Comparison of ENCODE assay signal across 14 mouse cellular contexts in the genomic region with DNA sequence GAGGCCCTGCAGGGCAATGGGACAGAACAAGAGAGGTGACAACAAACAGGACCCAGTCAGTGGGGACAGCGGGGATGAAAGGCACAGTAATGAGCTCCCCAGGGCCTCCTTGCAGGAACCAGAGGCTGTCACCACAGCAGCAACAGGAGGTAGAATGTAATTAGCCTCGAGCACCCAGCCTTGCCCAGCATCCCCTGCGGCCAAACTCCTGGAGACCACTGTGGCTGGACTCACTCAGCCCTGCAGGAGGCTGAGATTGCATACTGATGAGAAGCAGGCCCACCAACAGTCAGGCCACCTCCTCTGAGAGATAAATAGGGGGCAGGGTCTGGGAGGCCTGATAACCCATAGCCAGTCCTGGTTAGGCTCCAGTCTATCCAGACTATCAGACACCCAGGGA. TPM values are rescaled to one million over a fixed set of nuclear protein-coding genes. Genes with fewer than 3 reads are reported as not detected.
DNase-seq lines count a peak whose midpoint lies in the region; ATAC-seq and TF ChIP-seq lines count a peak whose summit lies in the region.
"Had no signal": no experiment of that assay in that cellular context is flagged by ENCODE, and none has a peak within 500 bp of the region (broad histone marks: within the 10 kb centered on the region; RNA-seq: fewer than 3 reads in every experiment).

No protein-coding gene starts in this region.

- in situ Hi-C loops in Patski (cut with MboI; ENCODE audit: low pct_unique_long_range_greater_than_20kb), result loop anchor here (5.0 kb wide), 1 partner anchor 42 kb away; no protein-coding TSS in a partner anchor

- 0 out of 2 replicates have a peak, but pooled peaks have one; percentile 13 for ATAC-seq in hindbrain, embryonic 11.5 days (ENCODE audit: low FRiP score)
- ATAC-seq in hindbrain, postnatal 0 days, result no peak
- peak; percentile 6 for ATAC-seq in Patski
- peak; percentile 12; the same call in 1 of the 2 replicates for ATAC-seq in liver, embryonic 13.5 days (ENCODE audit: low read depth)

- H3K4me2 ChIP-seq in hindbrain, embryonic 11.5 days (replicated peaks; ENCODE audit: low read depth, low read length), result no peak overlapping the region
- no peak overlapping the region for H3K4me2 ChIP-seq in hindbrain, postnatal 0 days (ENCODE audit: low read depth, low read length)
- H3K4me2 ChIP-seq in liver, embryonic 13.5 days, result no peak overlapping the region

- no peaks in the 10 kb centered on the region; the same call in 1 of the 2 replicates for H3K4me1 ChIP-seq in hindbrain, embryonic 11.5 days (replicated peaks; ENCODE audit: control insufficient read depth, insufficient read depth, low read length)
- H3K4me1 ChIP-seq in hindbrain, postnatal 0 days (ENCODE audit: insufficient read depth, low read length), result 0 out of 2 replicates have a peak, but pooled peaks cover 5% of the 10 kb centered on the region
- H3K4me1 ChIP-seq in liver, embryonic 13.5 days (replicated peaks), result peaks cover 61% of the 10 kb centered on the region
- H3K4me1 ChIP-seq in lung, adult 2 months (ENCODE audit: control insufficient read depth, insufficient read depth, low read length), result no peaks in the 10 kb centered on the region

- H3K9ac ChIP-seq in hindbrain, embryonic 11.5 days (ENCODE audit: low read depth, low read length), result no peak overlapping the region
- no peak overlapping the region for H3K9ac ChIP-seq in hindbrain, postnatal 0 days (replicated peaks; ENCODE audit: low read length)
- no peak overlapping the region for H3K9ac ChIP-seq in liver, embryonic 13.5 days
- H3K9ac ChIP-seq: liver, embryonic 14.5 days had no signal

- POLR2A ChIA-PET in Patski (lab: Charles Lee), result no interaction called here

- H3K36me3 ChIP-seq in hindbrain, embryonic 11.5 days (ENCODE audit: control insufficient read depth, insufficient read depth, low read length), result no peaks in the 10 kb centered on the region
- no peaks in the 10 kb centered on the region for H3K36me3 ChIP-seq in hindbrain, postnatal 0 days (ENCODE audit: insufficient read depth, low read length)
- H3K36me3 ChIP-seq in liver, embryonic 13.5 days, result peaks cover 59% of the 10 kb centered on the region

- no peak overlapping the region for H3K4me3 ChIP-seq in hindbrain, embryonic 11.5 days (ENCODE audit: low read depth, low read length)
- no peak overlapping the region for H3K4me3 ChIP-seq in hindbrain, postnatal 0 days (ENCODE audit: low read length)
- H3K4me3 ChIP-seq in liver, embryonic 13.5 days (replicated peaks), result no peak overlapping the region
- H3K4me3 ChIP-seq in lung, adult 2 months (replicated peaks; ENCODE audit: extremely low read depth, low read depth, low read length), result no peak overlapping the region

- no peak for TF ChIP-seq CTCF in hindbrain, postnatal 0 days (IDR thresholded peaks at IDR 0.05; ENCODE audit: low read depth)
- TF ChIP-seq CTCF in Patski (IDR thresholded peaks at IDR 0.05), result no peak
- no peak for TF ChIP-seq CTCF in lung, adult 2 months (IDR thresholded peaks at IDR 0.05; ENCODE audit: insufficient read depth, low read length)

- H3K27me3 ChIP-seq in hindbrain, embryonic 11.5 days (ENCODE audit: control insufficient read depth, insufficient read depth, low read length), result no peaks in the 10 kb centered on the region
- H3K27me3 ChIP-seq in hindbrain, postnatal 0 days (ENCODE audit: insufficient read depth, low read length), result no peaks in the 10 kb centered on the region
- H3K27me3 ChIP-seq in Patski, result no peaks in the 10 kb centered on the region
- no peaks in the 10 kb centered on the region for H3K27me3 ChIP-seq in liver, embryonic 13.5 days

- no peak for TF ChIP-seq POLR2A in lung, adult 2 months (IDR thresholded peaks at IDR 0.05; ENCODE audit: borderline replicate concordance, extremely low read depth, low read depth, low read length)

- H3K27ac ChIP-seq in hindbrain, embryonic 11.5 days (ENCODE audit: low read depth, low read length), result no peak overlapping the region
- no peak overlapping the region for H3K27ac ChIP-seq in hindbrain, postnatal 0 days
- no peak overlapping the region for H3K27ac ChIP-seq in liver, embryonic 13.5 days
- H3K27ac ChIP-seq: liver, embryonic 14.5 days; macrophage had no signal

- WGBS in hindbrain, embryonic 11.5 days, result 25% methylated on average over 3 of the region's 3 CpGs
- 29% methylated on average over 3 of the region's 3 CpGs for WGBS in hindbrain, postnatal 0 days
- WGBS in liver, embryonic 13.5 days (ENCODE audit: insufficient replicate concordance), result 44% methylated on average over 3 of the region's 3 CpGs
- WGBS in lung, adult 2 months, result 74% methylated on average over 3 of the region's 3 CpGs

- CTCF ChIA-PET in Patski (lab: Charles Lee), result interaction anchor here (1.1 to 11.3 kb wide), 3 partner anchors 9 to 64 kb away, joined by 3 to 110 read pairs (median 4); no protein-coding TSS in a partner anchor

- H3K9me3 ChIP-seq in hindbrain, embryonic 11.5 days (ENCODE audit: control insufficient read depth, low read length), result no peaks in the 10 kb centered on the region
- H3K9me3 ChIP-seq in hindbrain, postnatal 0 days (ENCODE audit: low read length), result no peaks in the 10 kb centered on the region
- H3K9me3 ChIP-seq in liver, embryonic 13.5 days (replicated peaks), result no peaks in the 10 kb centered on the region

- peak; percentile 37 for DNase-seq in embryo, embryonic 11 days
- DNase-seq in embryo, embryonic 9.5 days (ENCODE audit: extremely low spot score), result no peak
- DNase-seq in hindbrain, embryonic 11.5 days (ENCODE audit: low spot score), result no peak
- DNase-seq in hindbrain, postnatal 0 days (ENCODE audit: low spot score), result no peak
- no peak for DNase-seq in Patski (ENCODE audit: low read depth, low spot score)
- no peak for DNase-seq in liver, embryonic 13.5 days
- DNase-seq in left cerebral cortex, postnatal 10 days (ENCODE audit: extremely low spot score in 1 of 2, low spot score in 2 of 2), result no peak
- no peak for DNase-seq in lung, adult 2 months
- DNase-seq: cerebellum, adult 2 months had no signal

- intact Hi-C loops in left cerebral cortex, postnatal 10 days (cut with DNase I), result loop anchor here (10.0 kb wide), 1 partner anchor 285 kb away; no protein-coding TSS in a partner anchor

RNA-seq across cellular contexts. Expression of gene Omp, which starts 4.5 kb away (rescaled TPM):
- 0.24 and 0.25 TPM in 2 replicates for polyA plus RNA-seq in hindbrain, embryonic 11.5 days (2014; fragmentation: Nextera tagmentation; extraction: Ambion mirVana)
- 0.07 and 0.47 TPM in 2 replicates for total RNA-seq in hindbrain, postnatal 0 days (2014; rRNA removed)
- 0.48 and 0.49 TPM in 2 replicates for polyA plus RNA-seq in hindbrain, postnatal 0 days (2015; fragmentation: Nextera tagmentation; extraction: Ambion mirVana)
- polyA plus RNA-seq in Patski (2021), result 0.62 TPM
- 0.50 and 0.76 TPM in 2 replicates for polyA plus RNA-seq in liver, embryonic 13.5 days (2015; fragmentation: Nextera tagmentation; extraction: Ambion mirVana)
- 1 to 10 TPM in 1 of 2 experiments, under 1 TPM in 1; 0.56 to 1.2 TPM for total RNA-seq in left cerebral cortex, postnatal 10 days (2021)
- polyA plus RNA-seq in lung, adult 2 months (2012; rRNA removed), result 0.26 and 0.32 TPM in 2 replicates
- polyA plus RNA-seq: macrophage had no signal

RNA-seq across cellular contexts. Expression of gene Capn5, which starts 28.3 kb away (rescaled TPM):
- 4.8 and 5.3 TPM in 2 replicates for polyA plus RNA-seq in hindbrain, embryonic 11.5 days (2014; fragmentation: Nextera tagmentation; extraction: Ambion mirVana)
- total RNA-seq in hindbrain, postnatal 0 days (2014; rRNA removed), result 48.5 and 59.0 TPM in 2 replicates
- 20.2 and 23.0 TPM in 2 replicates for polyA plus RNA-seq in hindbrain, postnatal 0 days (2015; fragmentation: Nextera tagmentation; extraction: Ambion mirVana)
- 69.8 TPM for polyA plus RNA-seq in Patski (2021)
- 13.2 and 16.8 TPM in 2 replicates for polyA plus RNA-seq in liver, embryonic 13.5 days (2015; fragmentation: Nextera tagmentation; extraction: Ambion mirVana)
- 10 to 100 TPM; 46.4 to 46.6 TPM for total RNA-seq in left cerebral cortex, postnatal 10 days (2021)
- polyA plus RNA-seq in lung, adult 2 months (2012; rRNA removed), result 19.0 and 22.2 TPM in 2 replicates

RNA-seq across cellular contexts. Expression of gene Myo7a, which starts 30.5 kb away (rescaled TPM):
- polyA plus RNA-seq in hindbrain, embryonic 11.5 days (2014; fragmentation: Nextera tagmentation; extraction: Ambion mirVana), result 10.7 and 15.2 TPM in 2 replicates
- total RNA-seq in hindbrain, postnatal 0 days (2014; rRNA removed), result 42.1 and 50.8 TPM in 2 replicates
- polyA plus RNA-seq in hindbrain, postnatal 0 days (2015; fragmentation: Nextera tagmentation; extraction: Ambion mirVana), result 10.7 and 11.9 TPM in 2 replicates
- polyA plus RNA-seq in Patski (2021), result 4.0 TPM
- polyA plus RNA-seq in liver, embryonic 13.5 days (2015; fragmentation: Nextera tagmentation; extraction: Ambion mirVana), result 8.0 and 8.3 TPM in 2 replicates
- 10 to 100 TPM; 16.5 to 16.7 TPM for total RNA-seq in left cerebral cortex, postnatal 10 days (2021)
- polyA plus RNA-seq in lung, adult 2 months (2012; rRNA removed), result 26.4 and 30.8 TPM in 2 replicates

RNA-seq across cellular contexts. Expression of gene B3gnt6, which starts 49.5 kb away (rescaled TPM):
- polyA plus RNA-seq in hindbrain, embryonic 11.5 days (2014; fragmentation: Nextera tagmentation; extraction: Ambion mirVana), result 0.10 and 0.20 TPM in 2 replicates
- total RNA-seq in hindbrain, postnatal 0 days (2014; rRNA removed), result 1.2 and 1.5 TPM in 2 replicates
- 0.76 and 1.2 TPM in 2 replicates for polyA plus RNA-seq in hindbrain, postnatal 0 days (2015; fragmentation: Nextera tagmentation; extraction: Ambion mirVana)
- polyA plus RNA-seq in Patski (2021), result 0.12 TPM
- polyA plus RNA-seq in liver, embryonic 13.5 days (2015; fragmentation: Nextera tagmentation; extraction: Ambion mirVana), result not detected in 2 replicates
- total RNA-seq in left cerebral cortex, postnatal 10 days (2021), result under 1 TPM; 0.24 to 0.28 TPM
- 1.5 and 2.1 TPM in 2 replicates for polyA plus RNA-seq in lung, adult 2 months (2012; rRNA removed)
- total RNA-seq: gastrocnemius, postnatal 4 days; heart, postnatal 25 days had no signal
- polyA plus RNA-seq: intestine, embryonic 16.5 days; macrophage had no signal
